Mouse (Mus musculus) C2C12 (cell line): ENCODE data around the gene Gm26661. TPM values are rescaled to one million over a fixed set of nuclear protein-coding genes. Genes with fewer than 3 reads are reported as not detected.

Source experiments
- H3K27me3 ChIP-seq: one replicate; pipeline ENCODE4 v1.6.1; 2011; ENCODE audit not compliant: control insufficient read depth, insufficient read depth, insufficient read length
- H3K36me3 ChIP-seq: one replicate; pipeline ENCODE4 v1.6.1; 2011; ENCODE audit not compliant: control insufficient read depth, insufficient read depth
- H3K4me3 ChIP-seq: one replicate; pipeline ENCODE4 v1.5.1; 2011; ENCODE audit warnings: mild to moderate bottlenecking, control low read depth; ENCODE audit not compliant: poor library complexity, insufficient read depth, severe bottlenecking
- H3K79me2 ChIP-seq: one replicate; pipeline ENCODE4 v1.6.1; 2011; ENCODE audit not compliant: control insufficient read depth, insufficient read depth
- H3K79me3 ChIP-seq: one replicate; pipeline ENCODE4 v1.6.1; 2011; ENCODE audit warnings: low read depth, control low read depth
- H3ac ChIP-seq: one replicate; pipeline ENCODE3; 2011; ENCODE audit warnings: low read depth; ENCODE audit not compliant: control insufficient read depth, insufficient read length
- CEBPB ChIP-seq: IDR thresholded peaks from one replicate; pipeline ENCODE4 v1.6.1; 2011; ENCODE audit warnings: low read depth, mild to moderate bottlenecking, control low read depth, moderate library complexity
- CTCF ChIP-seq: IDR thresholded peaks from one replicate; pipeline ENCODE4 v1.5.1; 2011; ENCODE audit not compliant: control insufficient read depth, insufficient read depth, insufficient read length
- FOSL1 ChIP-seq: IDR thresholded peaks from one replicate; pipeline ENCODE4 v1.8.0; 2011; ENCODE audit warnings: mild to moderate bottlenecking, low read length; ENCODE audit not compliant: poor library complexity, insufficient read depth, severe bottlenecking
- MAX ChIP-seq: IDR thresholded peaks from one replicate; pipeline ENCODE4 v1.6.1; 2011; ENCODE audit warnings: mild to moderate bottlenecking, control low read depth
- MYOD1 ChIP-seq: IDR thresholded peaks from one replicate; pipeline ENCODE4 v1.6.1; 2011; ENCODE audit warnings: low read depth; ENCODE audit not compliant: control insufficient read depth, insufficient read length
- MYOG ChIP-seq: IDR thresholded peaks from one replicate; pipeline ENCODE4 v1.6.1; 2011; ENCODE audit not compliant: control insufficient read depth, insufficient read length; ENCODE audit errors: extremely low read depth
- USF1 ChIP-seq: IDR thresholded peaks from one replicate; pipeline ENCODE4 v1.6.1; 2011; ENCODE audit warnings: low read depth, mild to moderate bottlenecking, control low read depth, moderate library complexity
- long read RNA-seq, 2 experiments: library from polyadenylated mRNA; unstranded; transcript quantifications; one replicate each; pipeline ENCODE4 v2.0.0; 2019 to 2020
- polyA plus RNA-seq: library from polyadenylated mRNA; unstranded; fragments of >200 nt; fragmentation: generic; extraction: Trizol; gene quantifications from one replicate; pipeline ENCODE4 v1.2.1, GENCODE M21; 2012; ENCODE audit warnings: missing spikeins

Gm26661 gene
- not detected for polyA plus RNA-seq
- long read RNA-seq, experiment 1, result 0 reads
- long read RNA-seq, experiment 2, result 0 reads

- Histone ChIP-seq H3K79me3 (no peaks in the 10 kb centered on the region), H3K79me2 (no peaks in the 10 kb centered on the region), H3K36me3 (no peaks in the 10 kb centered on the region), H3K27me3 (no peaks in the 10 kb centered on the region), H3ac (no peak within 1 kb of the TSS), H3K4me3 (no peak within 1 kb of the TSS)
- TF ChIP-seq MYOG, result no peak
- TF ChIP-seq MAX, result no peak
- TF ChIP-seq CEBPB, result no peak
- TF ChIP-seq CTCF, result no peak
- TF ChIP-seq USF1, result no peak
- no peak for TF ChIP-seq FOSL1
- TF ChIP-seq MYOD1, result no peak
Measured at GRCm38 (mm10) chr14:7791532-7792159, at the start of gene Gm26661. Gene Gm26661 (plus strand): TSS chr14:7791587.

DNA sequence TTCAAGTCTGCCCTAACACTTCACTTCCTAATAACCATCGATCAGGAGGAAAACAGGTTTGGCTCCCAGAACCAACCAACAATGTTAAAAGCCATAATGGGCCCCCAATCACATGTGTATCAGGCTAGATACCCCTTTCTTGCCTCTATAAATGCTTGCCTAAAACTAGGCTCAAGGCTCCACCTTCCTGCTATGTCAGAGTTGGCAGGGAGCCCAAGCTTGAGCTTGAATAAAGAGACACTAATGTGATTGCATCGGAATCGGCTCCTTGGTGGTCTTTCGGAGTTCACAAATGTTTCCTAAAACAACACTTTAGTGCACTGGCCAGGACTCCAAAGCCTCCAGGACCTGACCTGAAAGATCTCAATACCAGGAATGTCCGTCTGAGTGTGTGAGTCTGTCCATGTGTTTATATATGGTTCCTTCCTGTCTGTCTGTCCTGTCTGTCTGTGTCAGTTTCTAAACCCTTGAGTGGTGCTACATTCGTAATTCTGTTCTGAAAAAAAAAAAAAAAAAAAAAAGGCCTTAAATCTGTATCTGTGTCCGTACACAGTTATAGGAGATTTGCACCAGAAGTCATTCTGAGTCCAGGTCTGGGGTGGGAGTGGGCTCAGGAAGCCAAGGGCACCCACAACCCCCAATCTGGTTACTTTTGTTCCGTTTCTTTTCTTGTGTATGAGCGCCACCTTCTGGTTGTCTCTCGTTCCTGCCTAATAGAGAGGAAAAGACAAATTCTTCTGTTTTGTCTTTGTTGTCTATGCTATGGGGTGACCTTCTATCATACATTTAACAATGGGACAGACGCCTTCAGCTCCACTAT is 42.2 kb upstream of the Gm26661 start:
- H3K4me3 ChIP-seq, result no peak overlapping the region
- no peak for TF ChIP-seq CEBPB
- no peaks in the 10 kb centered on the region for H3K79me3 ChIP-seq
- no peaks in the 10 kb centered on the region for H3K36me3 ChIP-seq
- no peaks in the 10 kb centered on the region for H3K27me3 ChIP-seq
- H3ac ChIP-seq, result no peak overlapping the region
- H3K79me2 ChIP-seq, result no peaks in the 10 kb centered on the region

GRCm38 (mm10) chr14:7749764-7750089 is 41.7 kb upstream of the Gm26661 start:
- TF ChIP-seq MAX, result no peak
- no peak for TF ChIP-seq MYOG
- H3K79me3 ChIP-seq, result no peaks in the 10 kb centered on the region
- H3K79me2 ChIP-seq, result no peaks in the 10 kb centered on the region
- H3K27me3 ChIP-seq, result no peaks in the 10 kb centered on the region
- no peaks in the 10 kb centered on the region for H3K36me3 ChIP-seq
- no peak overlapping the region for H3ac ChIP-seq
- no peak overlapping the region for H3K4me3 ChIP-seq

DNA sequence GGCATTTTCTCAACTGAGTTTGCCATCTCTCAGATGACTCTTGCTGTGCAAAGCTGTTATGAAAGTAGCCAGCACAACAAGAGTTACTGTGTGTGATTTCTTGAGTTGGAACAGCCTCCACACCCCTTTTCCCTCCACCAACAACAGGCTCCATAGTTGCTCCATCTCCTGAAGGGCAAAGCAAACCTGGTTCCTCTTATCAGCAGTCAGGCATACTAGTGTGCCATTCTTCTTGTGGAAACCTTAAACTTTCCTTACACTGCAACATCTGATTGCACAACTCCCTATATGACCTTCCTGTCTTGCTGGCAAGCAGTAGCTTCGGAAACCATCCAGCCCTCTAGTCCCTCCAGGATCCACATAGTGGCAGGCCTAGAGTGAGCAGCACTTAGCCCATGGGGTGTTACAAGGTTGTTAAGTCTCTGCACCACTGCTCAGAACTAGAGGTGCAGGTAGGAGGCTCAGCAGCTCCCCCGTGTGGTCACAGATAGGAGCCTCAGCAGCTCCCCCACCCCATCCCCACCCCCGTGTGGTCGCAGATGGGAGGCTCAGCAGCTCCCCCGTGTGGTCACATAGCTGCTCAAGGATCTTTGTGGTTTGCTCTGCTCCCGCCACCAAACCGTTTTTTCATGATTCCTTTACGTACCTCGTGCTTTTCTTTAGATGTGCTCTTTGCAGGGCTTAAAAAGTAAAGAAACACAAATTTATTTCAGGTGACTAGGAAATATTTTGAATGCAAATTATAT is 25.6 kb upstream of the Gm26661 start:
- peak; percentile 69 for TF ChIP-seq CTCF
- no peak for TF ChIP-seq FOSL1
- Histone ChIP-seq H3K4me3 (no peak overlapping the region), H3K36me3 (no peaks in the 10 kb centered on the region), H3K79me2 (no peaks in the 10 kb centered on the region), H3K79me3 (no peaks in the 10 kb centered on the region), H3ac (no peak overlapping the region), H3K27me3 (no peaks in the 10 kb centered on the region)

DNA sequence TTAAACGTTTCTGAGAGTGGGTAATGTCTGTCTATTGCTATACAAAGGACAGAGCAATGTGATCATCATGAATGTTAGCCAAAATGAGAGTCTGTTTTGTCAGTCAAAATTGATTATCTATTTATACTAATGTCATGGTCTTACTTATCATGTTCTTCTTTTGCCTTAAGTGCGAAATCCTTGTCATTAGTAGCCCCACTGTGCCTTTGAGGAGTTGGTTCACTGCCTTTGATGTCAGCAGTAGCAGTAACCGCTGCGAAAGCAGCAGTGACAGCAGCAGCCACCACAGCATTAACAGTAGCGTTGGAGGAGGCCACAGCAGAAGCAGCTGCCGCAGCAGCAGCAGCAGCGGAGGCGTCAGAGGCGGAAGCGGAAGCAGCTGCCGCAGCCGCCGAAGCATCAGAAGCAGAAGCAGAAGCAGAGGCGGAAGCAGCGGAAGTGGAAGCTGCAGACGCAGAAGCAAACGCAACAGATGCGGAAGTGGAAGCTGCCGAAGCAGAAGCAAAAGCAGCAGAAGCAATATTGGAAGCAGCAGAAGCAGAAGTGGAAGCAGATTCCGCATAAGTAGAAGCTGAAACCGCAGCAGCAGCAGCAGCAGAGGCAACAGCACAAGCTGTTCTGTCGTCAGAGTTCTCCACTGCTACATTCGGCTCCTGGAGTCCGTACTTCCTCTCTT is 17.5 kb upstream of the Gm26661 start:
- TF ChIP-seq USF1, result no peak
- no peak for TF ChIP-seq CTCF
- TF ChIP-seq FOSL1, result no peak
- TF ChIP-seq CEBPB, result no peak
- TF ChIP-seq MYOG, result no peak
- no peak for TF ChIP-seq MYOD1
- no peak for TF ChIP-seq MAX
- Histone ChIP-seq H3K79me2 (no peaks in the 10 kb centered on the region), H3K79me3 (no peaks in the 10 kb centered on the region), H3K4me3 (peak overlapping the region; percentile 23), H3ac (peak overlapping the region; percentile 64), H3K36me3 (no peaks in the 10 kb centered on the region), H3K27me3 (no peaks in the 10 kb centered on the region)

- H3K79me2 ChIP-seq, result no peaks in the 10 kb centered on the region
- no peak overlapping the region for H3ac ChIP-seq
- no peak overlapping the region for H3K4me3 ChIP-seq
- H3K79me3 ChIP-seq, result no peaks in the 10 kb centered on the region
- H3K36me3 ChIP-seq, result no peaks in the 10 kb centered on the region
- no peaks in the 10 kb centered on the region for H3K27me3 ChIP-seq
- TF ChIP-seq MAX, result no peak
- no peak for TF ChIP-seq FOSL1
- no peak for TF ChIP-seq CEBPB
- TF ChIP-seq MYOG, result no peak
- TF ChIP-seq CTCF, result no peak
- no peak for TF ChIP-seq MYOD1
- TF ChIP-seq USF1, result no peak
Measured at GRCm38 (mm10) chr14:7786073-7786472, 5.3 kb upstream of the Gm26661 start.
